7 mouse cellular contexts compared by ENCODE assay signal in the genomic region with DNA sequence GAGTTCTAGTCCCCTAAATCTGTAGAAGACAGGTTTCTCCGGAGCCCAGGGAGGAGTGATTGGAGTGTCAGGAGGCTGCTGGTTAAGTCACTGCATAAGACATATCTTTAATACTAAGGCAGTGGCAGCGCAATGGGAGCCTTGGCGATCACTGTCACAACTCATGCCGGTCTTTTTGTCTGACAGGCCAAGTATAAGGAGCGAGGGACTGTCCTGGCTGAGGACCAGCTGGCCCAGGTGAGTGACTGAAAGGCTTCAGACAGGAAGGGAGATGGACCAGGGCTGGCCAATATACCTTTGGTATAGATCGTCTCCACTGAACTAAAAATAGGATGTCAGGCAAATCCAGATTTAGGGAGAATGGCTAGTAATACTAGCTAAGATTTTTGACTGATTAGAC. TPM values are rescaled to one million over a fixed set of nuclear protein-coding genes. Genes with fewer than 3 reads are reported as not detected.
DNase-seq lines count a peak whose midpoint lies in the region; ATAC-seq lines count a peak whose summit lies in the region.

No protein-coding gene starts in this region.

- no peaks in the 10 kb centered on the region for H3K9me3 ChIP-seq in lung, embryonic 15.5 days
- H3K9me3 ChIP-seq in embryonic facial prominence, embryonic 11.5 days (replicated peaks; ENCODE audit: control insufficient read depth, low read length) = no peaks in the 10 kb centered on the region
- H3K9me3 ChIP-seq in hindbrain, embryonic 12.5 days (replicated peaks) = no peaks in the 10 kb centered on the region
- no peaks in the 10 kb centered on the region for H3K9me3 ChIP-seq in midbrain, embryonic 11.5 days (ENCODE audit: control insufficient read depth, low read length)

- peak overlapping the region; percentile 88 for H3K4me2 ChIP-seq in lung, embryonic 15.5 days
- H3K4me2 ChIP-seq in embryonic facial prominence, embryonic 11.5 days (ENCODE audit: low read depth, low read length) = peak overlapping the region; percentile 77
- peak overlapping the region; percentile 97 for H3K4me2 ChIP-seq in hindbrain, embryonic 12.5 days (replicated peaks)
- peak overlapping the region; percentile 90 for H3K4me2 ChIP-seq in midbrain, embryonic 11.5 days

- peak overlapping the region; percentile 87 for H3K4me3 ChIP-seq in lung, embryonic 15.5 days
- H3K4me3 ChIP-seq in embryonic facial prominence, embryonic 11.5 days (ENCODE audit: low read depth, low read length) = peak overlapping the region; percentile 91
- H3K4me3 ChIP-seq in hindbrain, embryonic 12.5 days = peak overlapping the region; percentile 86
- peak overlapping the region; percentile 87 for H3K4me3 ChIP-seq in midbrain, embryonic 11.5 days (ENCODE audit: low read depth, low read length)

- H3K27ac ChIP-seq in lung, embryonic 15.5 days = no peak overlapping the region
- 0 out of 2 replicates have a peak overlapping the region, but pooled peaks have one; percentile 13 for H3K27ac ChIP-seq in embryonic facial prominence, embryonic 11.5 days (replicated peaks; ENCODE audit: low read depth, low read length)
- H3K27ac ChIP-seq in hindbrain, embryonic 12.5 days = no peak overlapping the region
- H3K27ac ChIP-seq in midbrain, embryonic 11.5 days (ENCODE audit: low read depth, low read length) = no peak overlapping the region; the same call in 1 of the 2 replicates

- ATAC-seq in lung, embryonic 15.5 days (ENCODE audit: borderline replicate concordance, extremely low read depth, low FRiP score, low TSS enrichment) = no peak
- ATAC-seq in embryonic facial prominence, embryonic 11.5 days (replicated peaks; ENCODE audit: insufficient number of reproducible peaks, low FRiP score, low TSS enrichment, low read depth) = no peak
- ATAC-seq in hindbrain, embryonic 12.5 days (ENCODE audit: low FRiP score) = peak; percentile 40; the same call in 1 of the 2 replicates
- ATAC-seq in midbrain, embryonic 11.5 days (ENCODE audit: low FRiP score) = peak; percentile 38; the same call in 1 of the 2 replicates

- 8% methylated on average over 6 of the region's 6 CpGs for WGBS in lung, embryonic 15.5 days
- WGBS in embryonic facial prominence, embryonic 11.5 days = 13% methylated on average over 6 of the region's 6 CpGs
- WGBS in hindbrain, embryonic 12.5 days = 9% methylated on average over 6 of the region's 6 CpGs
- 14% methylated on average over 6 of the region's 6 CpGs for WGBS in midbrain, embryonic 11.5 days

- peaks cover 13% of the 10 kb centered on the region; the same call in 1 of the 2 replicates for H3K36me3 ChIP-seq in lung, embryonic 15.5 days
- H3K36me3 ChIP-seq in embryonic facial prominence, embryonic 11.5 days (replicated peaks; ENCODE audit: control insufficient read depth, insufficient read depth, low read depth, low read length) = no peaks in the 10 kb centered on the region
- peaks cover 17% of the 10 kb centered on the region for H3K36me3 ChIP-seq in hindbrain, embryonic 12.5 days
- H3K36me3 ChIP-seq in midbrain, embryonic 11.5 days (ENCODE audit: control insufficient read depth, insufficient read depth, low read length) = no peaks in the 10 kb centered on the region; the same call in 1 of the 2 replicates

- 0 out of 2 replicates have a peak, but pooled peaks cover 1% of the 10 kb centered on the region for H3K27me3 ChIP-seq in lung, embryonic 15.5 days
- no peaks in the 10 kb centered on the region for H3K27me3 ChIP-seq in embryonic facial prominence, embryonic 11.5 days (ENCODE audit: control insufficient read depth, insufficient read depth, low read length)
- no peaks in the 10 kb centered on the region for H3K27me3 ChIP-seq in hindbrain, embryonic 12.5 days
- H3K27me3 ChIP-seq in midbrain, embryonic 11.5 days (ENCODE audit: control insufficient read depth, insufficient read depth, low read length) = no peaks in the 10 kb centered on the region

- DNase-seq in lung, postnatal 14 days = no peak
- no peak for DNase-seq in embryonic facial prominence, embryonic 11.5 days (ENCODE audit: low spot score)
- no peak for DNase-seq in midbrain, embryonic 11.5 days (ENCODE audit: low spot score, missing footprints)
- no peak for DNase-seq in layer of hippocampus, adult 11-12 months (ENCODE audit: low spot score)
- no peak for DNase-seq in frontal cortex, postnatal 25 days (ENCODE audit: low spot score in 2 of 2)

- peaks cover 17% of the 10 kb centered on the region for H3K4me1 ChIP-seq in lung, embryonic 15.5 days
- H3K4me1 ChIP-seq in embryonic facial prominence, embryonic 11.5 days (ENCODE audit: control insufficient read depth, insufficient read depth, low read length) = no peaks in the 10 kb centered on the region
- H3K4me1 ChIP-seq in hindbrain, embryonic 12.5 days = peaks cover 17% of the 10 kb centered on the region
- peaks cover 7% of the 10 kb centered on the region for H3K4me1 ChIP-seq in midbrain, embryonic 11.5 days (ENCODE audit: control insufficient read depth, insufficient read depth, low read length)

- H3K9ac ChIP-seq in lung, embryonic 15.5 days = peak overlapping the region; percentile 79
- H3K9ac ChIP-seq in embryonic facial prominence, embryonic 11.5 days (replicated peaks; ENCODE audit: low read length) = peak overlapping the region; percentile 82
- peak overlapping the region; percentile 84 for H3K9ac ChIP-seq in hindbrain, embryonic 12.5 days
- peak overlapping the region; percentile 76 for H3K9ac ChIP-seq in midbrain, embryonic 11.5 days (ENCODE audit: low read length)

RNA-seq across cellular contexts. Expression of a gene that starts 0.4 kb away (rescaled TPM):
- 91.4 and 94.6 TPM in 2 replicates for polyA plus RNA-seq in lung, embryonic 15.5 days (2015; fragmentation: Nextera tagmentation; extraction: Ambion mirVana)
- 37.3 and 37.7 TPM in 2 replicates for polyA plus RNA-seq in embryonic facial prominence, embryonic 11.5 days (2014; fragmentation: Nextera tagmentation; extraction: Ambion mirVana)
- 115 and 118 TPM in 2 replicates for polyA plus RNA-seq in hindbrain, embryonic 12.5 days (2016; fragmentation: Nextera tagmentation; extraction: Ambion mirVana)
- 36.7 and 43.0 TPM in 2 replicates for polyA plus RNA-seq in midbrain, embryonic 11.5 days (2014; fragmentation: Nextera tagmentation; extraction: Ambion mirVana)

RNA-seq across cellular contexts. Expression of a gene that starts 10.8 kb away (rescaled TPM):
- not detected in 2 replicates for polyA plus RNA-seq in lung, embryonic 15.5 days (2015; fragmentation: Nextera tagmentation; extraction: Ambion mirVana)
- polyA plus RNA-seq in embryonic facial prominence, embryonic 11.5 days (2014; fragmentation: Nextera tagmentation; extraction: Ambion mirVana) = 0.50 TPM in 1 of 2 replicates, not detected in the other
- not detected in 2 replicates for polyA plus RNA-seq in hindbrain, embryonic 12.5 days (2016; fragmentation: Nextera tagmentation; extraction: Ambion mirVana)
- not detected in 2 replicates for polyA plus RNA-seq in midbrain, embryonic 11.5 days (2014; fragmentation: Nextera tagmentation; extraction: Ambion mirVana)

RNA-seq across cellular contexts. Expression of a gene that starts 29.4 kb away (rescaled TPM):
- polyA plus RNA-seq in lung, embryonic 15.5 days (2015; fragmentation: Nextera tagmentation; extraction: Ambion mirVana) = 36.0 and 36.6 TPM in 2 replicates
- polyA plus RNA-seq in embryonic facial prominence, embryonic 11.5 days (2014; fragmentation: Nextera tagmentation; extraction: Ambion mirVana) = 78.7 and 85.5 TPM in 2 replicates
- 71.1 and 73.3 TPM in 2 replicates for polyA plus RNA-seq in hindbrain, embryonic 12.5 days (2016; fragmentation: Nextera tagmentation; extraction: Ambion mirVana)
- 92.9 and 95.1 TPM in 2 replicates for polyA plus RNA-seq in midbrain, embryonic 11.5 days (2014; fragmentation: Nextera tagmentation; extraction: Ambion mirVana)

RNA-seq across cellular contexts. Expression of a gene that starts 30.1 kb away (rescaled TPM):
- 42.2 and 45.0 TPM in 2 replicates for polyA plus RNA-seq in lung, embryonic 15.5 days (2015; fragmentation: Nextera tagmentation; extraction: Ambion mirVana)
- 28.2 and 28.3 TPM in 2 replicates for polyA plus RNA-seq in embryonic facial prominence, embryonic 11.5 days (2014; fragmentation: Nextera tagmentation; extraction: Ambion mirVana)
- 40.7 and 43.4 TPM in 2 replicates for polyA plus RNA-seq in hindbrain, embryonic 12.5 days (2016; fragmentation: Nextera tagmentation; extraction: Ambion mirVana)
- polyA plus RNA-seq in midbrain, embryonic 11.5 days (2014; fragmentation: Nextera tagmentation; extraction: Ambion mirVana) = 21.5 and 22.3 TPM in 2 replicates

RNA-seq across cellular contexts. Expression of a gene that starts 40.3 kb away (rescaled TPM):
- 522 and 555 TPM in 2 replicates for polyA plus RNA-seq in lung, embryonic 15.5 days (2015; fragmentation: Nextera tagmentation; extraction: Ambion mirVana)
- polyA plus RNA-seq in embryonic facial prominence, embryonic 11.5 days (2014; fragmentation: Nextera tagmentation; extraction: Ambion mirVana) = 478 and 527 TPM in 2 replicates
- 377 and 424 TPM in 2 replicates for polyA plus RNA-seq in hindbrain, embryonic 12.5 days (2016; fragmentation: Nextera tagmentation; extraction: Ambion mirVana)
- polyA plus RNA-seq in midbrain, embryonic 11.5 days (2014; fragmentation: Nextera tagmentation; extraction: Ambion mirVana) = 405 and 437 TPM in 2 replicates

Comparison
In these comparisons a context has a peak if more than half of its experiments do, and no peak if none do; other contexts are left out.
1. ATAC-seq: peak in hindbrain, embryonic 12.5 days (single experiment) and midbrain, embryonic 11.5 days (single experiment); none in lung, embryonic 15.5 days (single experiment) and embryonic facial prominence, embryonic 11.5 days (single experiment).
2. Peak in every context shown above with its lines, with median percentiles within 50 percentile points of each other: H3K4me2 ChIP-seq, H3K4me3 ChIP-seq and H3K9ac ChIP-seq.